Mouse (Mus musculus) cerebellum, adult 11-12 months (tissue): ENCODE results near the gene Rpp40.

Source experiments
- DNase-seq: peaks from one replicate; pipeline ENCODE4 v3.0.0; 2022

Rpp40 gene

DNA sequence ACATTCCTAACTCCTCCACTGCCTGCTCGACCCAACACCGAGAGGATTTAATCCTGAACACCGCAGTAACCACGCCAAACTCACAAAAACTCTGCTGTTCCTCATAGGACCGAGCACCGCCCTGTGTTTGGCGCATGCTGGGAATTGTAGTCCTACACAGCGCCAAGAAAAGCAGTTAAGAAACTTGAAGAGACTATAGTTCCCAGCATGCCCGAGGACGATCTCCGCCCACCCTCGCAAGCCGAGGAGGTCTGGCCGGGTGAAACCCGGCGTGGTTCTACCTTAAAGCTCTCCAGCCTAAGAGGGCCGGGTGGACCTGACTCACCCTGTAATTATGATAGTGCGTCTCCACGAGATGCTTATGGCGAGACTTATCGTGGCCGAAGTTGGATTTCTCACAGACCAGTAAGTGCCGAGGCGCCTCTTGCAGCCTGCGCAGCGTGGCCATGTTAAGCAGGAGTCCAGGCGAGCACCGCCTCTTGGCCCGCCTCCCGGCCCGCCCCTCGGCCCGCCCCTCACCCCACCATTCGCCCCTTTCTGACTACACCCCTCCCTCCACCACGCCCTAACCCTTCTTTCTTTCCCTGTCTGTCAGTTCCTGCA lies at the start of gene Rpp40:
TSS of gene Rpp40 (minus strand) at position 481 of the 603 bp plus-strand sequence.
- peak; percentile 90 for DNase-seq

GRCm38 (mm10) chr13:35949814-35950455 lies 43.8 kb upstream of the Rpp40 start:
- DNase-seq, result no peak

- peak; percentile 36 for DNase-seq
These were observed 41.3 kb upstream of the Rpp40 start for GRCm38 (mm10) chr13:35947354-35948000.

DNA sequence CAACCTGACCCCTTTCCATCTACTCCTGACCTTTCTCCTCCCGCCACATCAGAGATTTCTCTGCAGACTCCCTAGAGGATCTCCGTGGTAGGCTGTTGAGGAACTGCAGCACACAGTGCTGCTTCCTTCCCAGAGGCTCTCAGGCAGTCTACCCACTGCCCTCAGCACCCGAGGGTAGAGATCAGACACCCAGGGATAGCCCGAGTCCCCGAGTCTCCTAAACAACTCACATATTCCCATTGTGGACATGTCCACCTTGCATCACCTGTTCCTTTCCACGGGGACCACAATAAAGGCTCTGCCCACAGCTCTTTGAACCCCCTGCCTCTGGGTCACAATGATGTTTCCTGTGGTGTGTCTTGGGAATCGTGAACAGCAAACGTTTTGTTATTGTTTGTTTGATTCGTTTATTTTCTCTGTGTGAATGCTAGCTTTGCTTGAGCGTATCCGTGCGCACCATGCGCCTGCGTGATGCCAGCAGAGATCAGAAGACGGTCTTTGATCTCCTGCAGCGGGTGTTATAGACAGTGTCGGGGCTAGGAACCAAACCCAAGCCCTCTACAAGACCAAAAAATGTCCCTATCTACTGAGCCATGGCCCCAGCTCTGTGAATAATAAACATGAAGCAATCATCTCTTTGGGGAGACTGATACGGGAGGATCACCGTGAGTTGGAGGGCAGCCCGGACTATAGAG lies 40.6 kb upstream of the Rpp40 start:
- no peak for DNase-seq

DNA sequence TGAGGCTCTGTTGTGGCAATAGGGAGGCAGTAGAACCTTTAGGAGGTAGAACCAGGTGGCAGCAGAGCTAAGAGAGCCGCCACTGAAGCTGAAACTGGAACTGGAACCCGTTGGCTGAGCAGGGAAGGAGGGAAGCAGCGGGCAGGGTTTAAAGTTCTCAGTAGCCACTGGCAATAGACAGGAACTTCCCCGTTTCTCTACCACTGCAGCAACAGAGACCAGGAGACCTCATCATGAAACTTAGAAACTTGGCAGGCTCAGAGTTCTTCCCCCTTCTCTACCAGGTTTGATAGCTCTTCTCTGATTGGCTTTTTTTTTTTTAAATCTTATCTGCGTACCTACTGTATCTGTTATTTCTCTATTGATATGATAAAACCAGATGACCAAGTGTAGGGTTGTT lies 34.8 kb upstream of the Rpp40 start:
- no peak for DNase-seq

DNA sequence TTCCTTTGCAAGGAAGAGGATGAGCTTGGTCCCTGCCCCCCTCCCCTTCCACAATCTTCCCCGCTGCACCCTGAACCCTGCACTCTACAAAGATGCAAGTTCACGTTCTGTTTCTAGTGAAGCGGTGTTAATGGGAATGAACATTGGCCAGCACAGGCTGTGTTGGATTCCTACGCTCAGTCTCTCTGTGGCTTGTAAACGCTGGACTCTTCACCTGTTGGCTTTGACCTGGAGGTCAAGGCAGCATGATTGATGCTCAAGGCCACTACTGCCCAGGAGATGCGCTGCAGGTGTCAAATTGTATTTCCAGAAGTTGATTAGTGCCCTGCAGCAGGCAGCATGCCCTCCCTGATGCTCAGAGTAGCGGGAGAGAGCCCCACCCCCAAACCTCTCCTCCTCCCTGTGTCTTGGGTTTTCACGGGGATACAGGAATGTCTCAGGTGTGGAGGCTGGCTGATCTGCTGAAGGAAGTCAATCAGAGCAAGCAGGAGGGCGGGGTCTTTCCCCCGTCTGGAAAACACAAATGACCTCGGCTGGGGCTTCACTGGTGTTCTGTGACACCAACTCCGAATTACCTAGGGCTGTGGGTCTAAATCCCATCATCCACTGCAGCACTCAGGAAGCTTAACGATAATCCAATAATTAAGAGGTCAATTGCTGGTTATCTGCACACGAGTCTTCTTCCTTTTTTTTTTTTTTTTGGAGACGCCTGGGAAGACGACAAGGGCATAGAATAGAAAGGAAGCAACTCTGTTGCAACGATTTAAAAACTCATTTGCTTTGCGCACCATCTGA lies 33.9 kb upstream of the Rpp40 start:
- DNase-seq, result no peak

- DNase-seq, result no peak
These were observed 31.8 kb upstream of the Rpp40 start for GRCm38 (mm10) chr13:35937991-35938390.

- no peak for DNase-seq
These were observed 5.3 kb upstream of the Rpp40 start for GRCm38 (mm10) chr13:35911476-35911875.

DNA sequence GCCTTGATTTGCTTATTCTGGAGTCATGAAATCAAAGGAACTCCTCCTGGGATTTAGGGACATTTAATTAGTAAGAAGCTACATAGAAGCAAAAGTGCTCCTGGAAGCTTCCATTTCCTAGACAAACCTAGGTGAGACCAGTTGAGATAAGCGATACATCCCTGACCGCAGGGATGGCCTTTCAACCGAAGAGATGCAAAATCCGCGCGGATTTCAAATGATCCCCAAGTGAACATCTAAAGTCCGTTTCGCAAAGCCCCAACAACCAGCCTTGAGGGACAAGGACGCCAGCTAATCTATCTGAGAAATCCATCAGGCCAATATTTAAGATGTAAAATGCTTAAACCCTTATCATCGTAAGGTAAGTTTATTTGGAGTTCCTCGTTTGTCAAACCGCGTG lies 781 bp downstream of the Rpp40 start:
- no peak for DNase-seq

- no peak for DNase-seq
These were observed 13.3 kb downstream of the Rpp40 start for GRCm38 (mm10) chr13:35892866-35893265.

GRCm38 (mm10) chr13:35886121-35886725 lies 19.9 kb downstream of the Rpp40 start:
- no peak for DNase-seq

DNA sequence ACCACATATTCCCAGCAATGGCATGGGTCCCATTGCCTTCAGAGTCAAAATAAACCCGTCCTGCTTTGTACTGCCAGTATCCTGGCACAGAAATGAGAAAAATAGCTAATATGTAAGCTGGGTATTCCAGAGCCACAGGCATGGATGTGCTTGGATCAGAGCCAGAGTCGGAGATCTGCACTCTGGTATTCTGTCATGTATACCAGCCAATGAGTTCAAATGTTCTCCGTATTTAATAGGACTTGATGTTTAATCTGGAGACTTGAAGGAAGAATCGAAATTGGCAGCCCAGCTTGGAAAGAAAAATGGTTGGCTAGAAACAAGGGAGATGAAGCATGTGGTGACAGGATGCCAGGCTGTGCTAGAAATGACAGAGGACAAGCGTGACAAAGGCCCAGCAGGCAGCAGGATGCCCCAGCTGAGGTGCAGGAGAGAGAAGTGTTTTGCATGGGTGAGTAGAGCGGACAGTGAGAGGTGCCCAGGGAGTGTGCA lies 25.6 kb downstream of the Rpp40 start:
- DNase-seq, result no peak

DNA sequence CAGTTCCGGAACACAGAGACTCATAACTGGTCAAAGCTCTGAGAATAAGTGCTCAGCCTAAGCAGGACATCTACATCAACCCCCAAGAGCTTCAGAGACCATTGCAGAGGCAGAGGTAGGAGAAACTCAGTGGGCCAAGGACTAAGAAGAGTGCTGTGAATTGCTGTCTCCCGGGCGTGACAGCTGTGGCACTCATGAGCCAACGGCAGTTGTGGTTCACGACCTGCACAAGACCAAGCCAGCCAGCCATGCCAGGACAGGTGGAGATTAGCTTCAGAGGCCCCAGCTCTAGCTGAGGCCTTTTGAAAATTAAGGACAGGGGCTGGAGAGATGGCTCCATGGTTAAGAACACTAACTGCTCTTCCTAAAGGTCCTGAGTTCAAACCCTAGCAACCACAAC lies 26.6 kb downstream of the Rpp40 start:
- no peak for DNase-seq

GRCm38 (mm10) chr13:35879068-35879467 lies 27.1 kb downstream of the Rpp40 start:
- DNase-seq, result no peak

DNA sequence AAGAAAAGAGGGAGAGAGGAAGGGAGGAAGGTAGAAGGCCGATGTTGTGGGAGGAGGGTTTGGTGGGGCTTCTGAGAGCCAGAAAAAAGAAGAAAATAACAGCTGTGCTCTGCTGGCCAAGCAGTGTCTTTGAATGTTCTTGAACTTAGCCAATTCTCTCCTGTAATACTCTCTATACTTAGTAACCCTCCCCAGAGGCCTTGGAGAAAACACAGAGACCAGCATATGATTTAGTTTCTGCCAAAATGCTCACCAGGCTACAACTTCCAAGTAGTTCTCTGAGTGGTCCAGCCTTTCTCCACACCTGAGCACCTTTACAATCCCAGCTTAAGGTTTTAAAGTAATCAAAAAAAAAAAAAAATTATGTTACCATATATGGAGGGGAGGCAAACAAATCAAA lies 27.9 kb downstream of the Rpp40 start:
- no peak for DNase-seq

GRCm38 (mm10) chr13:35875396-35875795 lies 30.8 kb downstream of the Rpp40 start:
- DNase-seq, result no peak

- DNase-seq, result no peak
These were observed 35.1 kb downstream of the Rpp40 start for GRCm38 (mm10) chr13:35871107-35871506.

DNA sequence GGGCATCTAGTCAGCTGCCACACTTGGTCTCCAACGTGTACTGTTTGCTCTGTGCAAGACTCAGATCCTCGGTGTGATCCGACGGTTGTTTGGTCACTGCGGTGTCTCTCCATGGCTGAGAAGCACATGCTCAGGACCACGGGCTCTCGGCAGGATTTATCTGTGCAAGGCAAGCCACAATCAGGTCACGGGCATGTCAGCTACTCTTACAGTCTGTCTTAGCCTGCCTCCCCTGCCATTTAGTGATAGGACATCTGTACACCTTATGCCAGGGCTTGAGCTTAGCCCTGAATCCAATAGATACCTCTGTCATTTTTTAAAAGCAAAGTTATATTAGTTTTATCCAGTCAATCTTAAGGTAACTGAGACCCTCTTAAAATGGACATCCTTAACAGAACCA lies 35.5 kb downstream of the Rpp40 start:
- DNase-seq, result no peak

GRCm38 (mm10) chr13:35860916-35861315 lies 45.2 kb downstream of the Rpp40 start:
- DNase-seq, result peak; percentile 45

GRCm38 (mm10) chr13:35857486-35857885 lies 48.7 kb downstream of the Rpp40 start:
- no peak for DNase-seq

GRCm38 (mm10) chr13:35852851-35853575 lies 53.1 kb downstream of the Rpp40 start:
- DNase-seq, result no peak

GRCm38 (mm10) chr13:35851581-35851980 lies 54.6 kb downstream of the Rpp40 start:
- DNase-seq, result peak; percentile 32
